Mouse (Mus musculus) T-cell, adult 2 months (primary cell): ENCODE results near the gene Olfr806.

ENCODE experiments used
- DNase-seq: peaks from one replicate; pipeline ENCODE4 v3.0.0; 2022; ENCODE audit warnings: low spot score

The Olfr806 gene

GRCm38 (mm10) chr10:129741821-129742220 lies at the start of gene Olfr806:
TSS of gene Olfr806 (minus strand) at chr10:129741921.
- DNase-seq: no peak

DNA sequence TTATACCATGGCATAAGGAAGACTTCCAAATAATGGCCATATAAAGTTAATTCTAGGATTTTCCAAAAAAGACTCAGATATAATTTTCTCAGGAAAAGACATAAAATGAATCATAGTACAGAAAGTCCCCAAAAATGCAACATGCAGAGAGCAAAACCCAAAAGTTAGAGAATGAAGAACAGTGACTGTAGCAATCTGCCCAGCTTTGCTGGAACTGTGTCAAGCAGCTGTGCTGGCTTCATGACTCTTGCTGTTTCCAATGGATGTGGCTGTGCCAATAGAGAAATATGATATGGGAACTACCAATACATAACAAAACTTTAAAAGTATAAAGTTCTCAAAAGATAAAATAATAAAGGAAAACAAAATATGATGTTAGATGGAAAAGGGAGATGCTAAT lies 36.4 kb upstream of the Olfr806 start:
- DNase-seq: no peak

DNA sequence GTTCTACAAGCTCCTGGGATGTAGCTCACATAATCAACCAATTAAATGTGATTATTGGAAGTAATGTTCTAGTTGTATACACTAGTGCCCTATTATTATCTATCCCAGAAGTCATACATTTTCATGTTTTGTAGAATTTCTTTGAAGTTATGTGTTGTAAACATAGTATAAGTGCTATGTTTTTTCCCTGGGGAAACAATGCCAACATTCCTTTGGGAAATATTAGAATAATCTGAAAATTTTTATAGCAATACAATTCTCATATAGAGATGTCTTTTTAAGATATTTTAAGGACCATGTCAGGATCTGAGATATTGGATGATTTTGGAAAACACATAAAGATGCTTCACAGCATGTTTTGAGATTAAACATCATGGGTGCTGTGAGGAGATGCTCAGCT lies 32.6 kb upstream of the Olfr806 start, which contains the start of gene Olfr809:
Gene Olfr809 (plus strand): TSS at position 301 of the 400 bp plus-strand sequence.
- no peak for DNase-seq

DNA sequence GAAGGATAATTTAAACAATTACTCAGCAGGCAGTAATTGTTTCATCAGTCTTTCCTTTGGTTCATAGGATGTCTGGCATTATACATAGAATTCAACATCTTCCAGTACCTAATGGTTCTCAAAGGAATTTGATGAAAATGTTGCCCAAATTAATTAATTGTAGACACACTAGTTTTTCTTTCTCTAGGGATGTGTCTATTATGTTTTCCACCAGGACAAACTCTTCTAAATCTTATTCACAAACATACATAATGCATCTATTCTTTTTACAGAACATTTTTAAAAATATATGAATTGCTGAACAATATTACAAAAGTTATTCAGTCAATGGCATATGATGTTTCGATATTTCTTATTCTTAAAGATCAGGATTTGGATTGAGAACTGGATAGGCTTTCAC lies 23.5 kb upstream of the Olfr806 start, which contains the start of gene Olfr808:
Gene Olfr808 (plus strand): TSS at position 301 of the 400 bp plus-strand sequence.
- DNase-seq: no peak

GRCm38 (mm10) chr10:129757693-129758092 lies 16.0 kb upstream of the Olfr806 start, which contains the start of gene Olfr807:
TSS of gene Olfr807 (minus strand) at chr10:129757793.
- DNase-seq: no peak

GRCm38 (mm10) chr10:129729275-129729674 lies 12.4 kb downstream of the Olfr806 start, which contains the start of gene Olfr805:
TSS of gene Olfr805 (minus strand) at chr10:129729375.
- DNase-seq: no peak

GRCm38 (mm10) chr10:129702910-129703309 lies 38.8 kb downstream of the Olfr806 start, which contains the start of gene Olfr804:
TSS of gene Olfr804 (plus strand) at chr10:129703210.
- no peak for DNase-seq

GRCm38 (mm10) chr10:129694186-129694585 lies 47.5 kb downstream of the Olfr806 start, which contains the start of gene Olfr803:
TSS of gene Olfr803 (minus strand) at chr10:129694286.
- no peak for DNase-seq

- DNase-seq: no peak
These were observed 53.7 kb downstream of the Olfr806 start, which contains the start of gene Olfr802 for GRCm38 (mm10) chr10:129688069-129688468. TSS of gene Olfr802 (minus strand) at chr10:129688169.
